Mouse (Mus musculus) kidney, postnatal 36 days (tissue): ENCODE results near the gene Rtcb.

Experiments
- DNase-seq, 2 experiments: peaks; one replicate each; pipeline ENCODE4 v3.0.0; 2021 to 2022; ENCODE audit warnings: mixed read lengths in 2 of 2

The Rtcb gene

GRCm38 (mm10) chr10:85957464-85957950 is at the start of gene Rtcb:
Gene Rtcb (minus strand): TSS chr10:85957823.
- DNase-seq: peak; percentile 96 to 99

- DNase-seq: no peak
These were observed 48.8 kb upstream of the Rtcb start for GRCm38 (mm10) chr10:86006455-86006854.

- no peak for DNase-seq
These were observed 42.8 kb upstream of the Rtcb start for GRCm38 (mm10) chr10:86000447-86000846.

- no peak for DNase-seq
These were observed 37.0 kb upstream of the Rtcb start for GRCm38 (mm10) chr10:85994543-85995104.

- DNase-seq: no peak
These were observed 36.2 kb upstream of the Rtcb start for GRCm38 (mm10) chr10:85993836-85994235.

- DNase-seq: no peak
These were observed 34.8 kb upstream of the Rtcb start for GRCm38 (mm10) chr10:85992412-85992811.

GRCm38 (mm10) chr10:85989412-85990115 is 31.9 kb upstream of the Rtcb start:
- no peak for DNase-seq

GRCm38 (mm10) chr10:85972915-85973314 is 15.3 kb upstream of the Rtcb start:
- DNase-seq: no peak

GRCm38 (mm10) chr10:85971826-85972225 is 14.2 kb upstream of the Rtcb start:
- no peak for DNase-seq

GRCm38 (mm10) chr10:85969894-85970620 is 12.4 kb upstream of the Rtcb start:
- DNase-seq: peak; percentile 65 to 86

GRCm38 (mm10) chr10:85968731-85969130 is 11.1 kb upstream of the Rtcb start:
- DNase-seq: peak in 1 of 2 experiments; percentile 43

- peak; percentile 85 to 93 for DNase-seq
These were observed 10.6 kb upstream of the Rtcb start for GRCm38 (mm10) chr10:85968157-85968634.

GRCm38 (mm10) chr10:85967411-85968156 is 10.0 kb upstream of the Rtcb start:
- DNase-seq: no peak

- no peak for DNase-seq
These were observed 8.9 kb upstream of the Rtcb start for GRCm38 (mm10) chr10:85966476-85966875.

- no peak for DNase-seq
These were observed 6.7 kb upstream of the Rtcb start for GRCm38 (mm10) chr10:85964316-85964715.

- no peak for DNase-seq
These were observed 5.3 kb upstream of the Rtcb start for GRCm38 (mm10) chr10:85962897-85963296.

- DNase-seq: no peak
These were observed 678 bp downstream of the Rtcb start for GRCm38 (mm10) chr10:85956871-85957419.

GRCm38 (mm10) chr10:85954429-85954828 is 3.2 kb downstream of the Rtcb start:
- peak; percentile 33 to 58 for DNase-seq

- peak; percentile 40 to 50 for DNase-seq
These were observed 4.2 kb downstream of the Rtcb start for GRCm38 (mm10) chr10:85953401-85953800.

- no peak for DNase-seq
These were observed 5.7 kb downstream of the Rtcb start for GRCm38 (mm10) chr10:85951765-85952443.

GRCm38 (mm10) chr10:85948483-85949196 is 9.0 kb downstream of the Rtcb start:
- no peak for DNase-seq
